Mouse (Mus musculus) limb, embryonic 14.5 days (tissue): Measurements from ENCODE around the gene Zfp658. TPM values are rescaled to one million over a fixed set of nuclear protein-coding genes. Genes with fewer than 3 reads are reported as not detected.

Experiments used
- ATAC-seq: fragments of 200-750 bp; cut with Nextera tagmentation; 2 replicates; pipeline ENCODE4 v1.8.0; 2017; ENCODE audit warnings: low read depth, moderate number of reproducible peaks, moderate TSS enrichment; ENCODE audit not compliant: low FRiP score
- DNase-seq: peaks from one replicate; pipeline ENCODE4 v3.0.0-alpha.2; 2015; ENCODE audit warnings: low spot score
- H3K27ac ChIP-seq: fragments of 300-500 bp; sonication (generic); replicated peaks from 2 replicates; pipeline ENCODE4 v1.5.1; 2014; ENCODE audit warnings: low read depth, mild to moderate bottlenecking, low read length, moderate library complexity, mixed read lengths
- H3K27me3 ChIP-seq: fragments of 300-500 bp; sonication (generic); 2 replicates; pipeline ENCODE4 v1.6.1; 2014; ENCODE audit warnings: low read length, mixed read lengths; ENCODE audit not compliant: control insufficient read depth, insufficient read depth
- H3K36me3 ChIP-seq: fragments of 300-500 bp; sonication (generic); 2 replicates; pipeline ENCODE4 v1.6.1; 2014; ENCODE audit warnings: mild to moderate bottlenecking, low read length, moderate library complexity, mixed read lengths; ENCODE audit not compliant: control insufficient read depth, insufficient read depth
- H3K4me1 ChIP-seq: fragments of 300-500 bp; sonication (generic); 2 replicates; pipeline ENCODE4 v1.6.1; 2014; ENCODE audit warnings: antibody characterized with exemption, low read length, mixed read lengths; ENCODE audit not compliant: control insufficient read depth, insufficient read depth
- H3K4me2 ChIP-seq: fragments of 300-500 bp; sonication (generic); replicated peaks from 2 replicates; pipeline ENCODE4 v1.6.1; 2014; ENCODE audit warnings: low read depth, mild to moderate bottlenecking, low read length, moderate library complexity; ENCODE audit not compliant: severe bottlenecking
- H3K4me3 ChIP-seq: fragments of 300-500 bp; sonication (generic); replicated peaks from 2 replicates; pipeline ENCODE4 v1.5.1; 2014; ENCODE audit warnings: low read length
- H3K9ac ChIP-seq: fragments of 300-500 bp; sonication (generic); 2 replicates; pipeline ENCODE4 v1.6.1; 2014; ENCODE audit warnings: mild to moderate bottlenecking, low read depth, low read length, moderate library complexity; ENCODE audit not compliant: severe bottlenecking
- H3K9me3 ChIP-seq: fragments of 300-500 bp; sonication (generic); 2 replicates; pipeline ENCODE4 v1.6.1; 2016; ENCODE audit warnings: low read length; ENCODE audit not compliant: control insufficient read depth
- POLR2A ChIP-seq: fragments of 200-500 bp; IDR thresholded peaks from 2 replicates; pipeline ENCODE4 v1.8.0; 2012; ENCODE audit warnings: inconsistent platforms, mild to moderate bottlenecking, moderate library complexity, borderline replicate concordance; ENCODE audit not compliant: insufficient read depth, insufficient read length; ENCODE audit errors: extremely low read depth
- WGBS: fragments of 180-500 bp; shearing (Covaris S2); extraction: QIAGEN DNeasy Blood & Tissue Kit; methylation state at CpG from one replicate; pipeline ENCODE4 v1.1.7; 2014; 5-methylcytosine and 5-hydroxymethylcytosine counted together
- polyA plus RNA-seq, 2 experiments: library from polyadenylated mRNA; depleted of rRNA in 1 of 2; stranded (reverse) in 1 of 2; unstranded in 1 of 2; fragments of >200 nt; fragmentation: Nextera tagmentation in 1 of 2; extraction: Ambion mirVana in 1 of 2; gene quantifications; 2 replicates each; pipeline versions ENCODE4 v1.2.1 to v1.2.3; 2012 to 2014

Zfp658 gene
- polyA plus RNA-seq, 2 experiments = 3.6 to 5.7 TPM

DNA sequence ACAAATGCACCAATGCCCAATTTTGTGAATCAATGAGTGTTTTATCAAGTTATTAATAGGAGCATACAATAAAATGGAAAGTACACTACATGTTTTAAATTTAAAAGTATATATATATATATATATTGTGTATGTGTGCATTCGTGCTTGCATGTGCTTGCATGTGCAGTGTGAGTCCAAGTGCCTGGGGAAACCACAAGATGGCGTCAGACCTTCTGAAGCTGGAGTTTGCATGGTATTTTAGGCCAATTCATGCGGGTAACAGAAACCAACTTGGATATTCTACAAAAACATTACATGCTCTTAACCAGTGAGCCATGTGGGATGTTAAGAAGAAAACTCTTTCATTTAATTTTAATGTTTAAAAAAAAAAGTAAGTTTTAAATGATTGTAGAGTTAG, 36.7 kb upstream of the Zfp658 start:
- TF ChIP-seq POLR2A = no peak
- no peaks in the 10 kb centered on the region for H3K4me1 ChIP-seq
- ATAC-seq = no peak
- H3K9me3 ChIP-seq = no peaks in the 10 kb centered on the region
- no peaks in the 10 kb centered on the region for H3K27me3 ChIP-seq
- no peak overlapping the region for H3K4me2 ChIP-seq
- no peak overlapping the region for H3K27ac ChIP-seq
- WGBS = 56% methylated on average over 3 of the region's 3 CpGs
- no peak overlapping the region for H3K9ac ChIP-seq
- no peak overlapping the region for H3K4me3 ChIP-seq
- no peak for DNase-seq
- H3K36me3 ChIP-seq = no peaks in the 10 kb centered on the region

DNA sequence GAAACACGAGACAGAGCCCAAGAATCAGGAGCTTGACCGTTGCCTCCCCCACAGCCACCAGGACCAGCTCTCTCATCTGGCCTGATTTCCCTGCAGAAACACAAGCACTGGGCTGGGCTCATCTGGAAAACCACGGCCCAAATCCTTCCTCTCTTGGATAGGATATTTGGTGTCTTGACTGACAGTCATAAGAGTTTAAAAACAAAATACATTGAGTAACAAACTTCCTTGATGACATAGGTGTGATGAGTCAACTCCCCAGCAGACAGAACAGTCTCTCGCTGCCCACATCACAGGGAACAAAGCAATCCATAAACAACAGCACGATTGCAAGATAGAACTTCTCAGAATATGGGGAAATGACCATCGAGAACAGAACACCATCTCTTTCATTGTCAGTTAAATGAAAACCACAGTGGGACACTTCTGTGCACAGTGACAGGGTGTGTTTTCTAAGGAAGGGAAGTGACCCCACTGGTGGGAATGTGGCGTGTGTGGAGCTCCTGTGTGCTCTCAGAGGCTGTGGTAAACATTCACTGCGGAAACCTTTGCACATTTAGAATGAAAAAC, 31.8 kb upstream of the Zfp658 start:
- ATAC-seq (no peak), DNase-seq (no peak)
- no peaks in the 10 kb centered on the region for H3K36me3 ChIP-seq
- no peaks in the 10 kb centered on the region for H3K9me3 ChIP-seq
- no peak overlapping the region for H3K9ac ChIP-seq
- no peak overlapping the region for H3K27ac ChIP-seq
- H3K4me1 ChIP-seq = no peaks in the 10 kb centered on the region
- no peak overlapping the region for H3K4me2 ChIP-seq
- no peak for TF ChIP-seq POLR2A
- no peaks in the 10 kb centered on the region for H3K27me3 ChIP-seq
- 79% methylated on average over 8 of the region's 8 CpGs for WGBS
- no peak overlapping the region for H3K4me3 ChIP-seq

DNA sequence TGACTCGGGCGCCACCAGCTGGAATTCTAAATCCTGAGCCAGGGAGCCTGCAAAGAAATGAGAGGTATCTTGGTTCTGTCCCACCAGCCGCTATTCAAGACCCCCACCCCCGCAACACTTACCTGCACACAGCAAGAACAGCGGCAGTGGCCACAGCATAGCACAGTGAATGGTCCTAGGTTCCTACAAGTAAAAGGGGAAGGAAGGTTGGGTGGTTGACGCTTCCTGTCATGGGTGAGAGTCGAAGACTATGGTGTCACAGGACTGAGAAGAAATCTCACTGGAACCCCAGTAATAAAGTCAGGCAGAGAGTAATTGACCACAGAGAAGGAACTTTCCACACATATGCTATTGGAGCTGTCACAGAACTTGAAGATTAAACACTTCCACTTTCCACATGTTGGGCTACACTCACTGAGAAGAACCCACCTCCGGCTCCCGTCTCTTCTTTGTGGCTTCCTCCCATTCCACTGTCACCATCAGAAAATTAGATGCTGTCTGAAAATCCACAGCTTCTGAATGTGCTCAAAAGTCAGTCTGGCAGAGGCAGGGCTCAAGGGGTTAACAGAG, 29.0 kb upstream of the Zfp658 start:
- Histone ChIP-seq H3K4me2 (no peak overlapping the region), H3K36me3 (no peaks in the 10 kb centered on the region), H3K9me3 (no peaks in the 10 kb centered on the region), H3K27me3 (no peaks in the 10 kb centered on the region), H3K27ac (no peak overlapping the region), H3K4me1 (no peaks in the 10 kb centered on the region), H3K9ac (no peak overlapping the region), H3K4me3 (no peak overlapping the region)
- ATAC-seq (no peak), DNase-seq (no peak)
- no peak for TF ChIP-seq POLR2A
- WGBS = 84% methylated on average over 9 of the region's 9 CpGs

DNA sequence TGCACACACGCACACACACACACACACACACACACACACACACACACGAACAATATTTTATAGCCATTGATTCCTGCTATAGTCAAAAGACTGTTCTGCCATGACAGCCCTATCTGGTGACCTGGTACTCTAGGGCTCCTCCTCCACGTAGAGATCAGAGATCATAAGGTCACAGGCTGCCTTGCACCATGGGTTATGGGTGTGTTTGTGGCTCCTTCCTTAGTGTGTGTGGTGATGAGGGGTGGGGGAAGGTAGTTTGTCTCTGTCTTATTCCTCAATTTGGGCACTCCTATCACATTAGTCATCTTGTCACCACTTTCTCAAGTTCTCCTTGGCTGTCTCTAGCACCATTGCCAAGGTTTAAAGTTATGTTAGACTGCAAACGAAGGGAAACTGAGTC, 23.5 kb upstream of the Zfp658 start:
- Histone ChIP-seq H3K9me3 (no peaks in the 10 kb centered on the region), H3K4me1 (no peaks in the 10 kb centered on the region), H3K9ac (no peak overlapping the region), H3K4me3 (no peak overlapping the region), H3K36me3 (no peaks in the 10 kb centered on the region), H3K27me3 (no peaks in the 10 kb centered on the region), H3K27ac (no peak overlapping the region), H3K4me2 (no peak overlapping the region)
- no peak for ATAC-seq
- WGBS = 52% methylated on average over 4 of the region's 4 CpGs
- TF ChIP-seq POLR2A = no peak
- DNase-seq = no peak

DNA sequence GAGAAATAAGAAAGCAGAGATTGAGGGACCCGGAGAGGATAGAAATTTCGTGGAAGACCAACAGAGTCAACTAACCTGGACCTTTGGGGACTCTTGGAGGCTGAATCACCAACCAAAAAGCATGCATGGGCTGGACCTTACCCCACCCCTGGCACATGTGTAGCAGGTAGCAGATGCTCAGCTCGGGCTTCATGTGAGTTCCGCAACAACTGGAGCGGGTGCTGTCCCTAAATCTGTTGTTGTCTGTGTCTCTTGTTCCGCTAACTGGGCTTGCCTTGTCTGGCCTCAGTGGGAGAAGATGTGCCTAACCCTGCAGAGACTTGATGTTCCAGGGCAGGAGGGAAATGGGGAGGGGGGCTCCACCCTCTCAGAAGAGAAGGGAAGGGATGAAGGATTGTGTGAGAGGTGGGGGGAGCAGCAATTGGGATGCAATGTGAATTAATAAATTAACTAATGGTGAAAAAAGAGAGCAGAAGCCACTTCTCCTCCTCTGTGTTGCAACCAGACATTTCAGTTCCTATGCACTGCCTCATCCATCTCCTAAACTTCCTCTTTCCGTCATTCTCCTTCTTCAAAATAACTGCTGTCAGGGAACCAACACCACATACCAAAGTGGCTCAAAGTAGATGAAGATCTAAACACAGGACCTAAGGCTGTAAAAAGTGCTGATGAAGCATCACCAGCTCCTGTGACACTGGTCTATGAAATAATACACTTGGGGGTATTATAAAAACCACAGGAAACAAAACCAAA, 17.7 kb upstream of the Zfp658 start, which contains the start of gene Cd33:
Gene Cd33, minus strand, starts transcription at position 204 of the 753 bp plus-strand sequence.
- Histone ChIP-seq H3K36me3 (no peaks in the 10 kb centered on the region), H3K27me3 (no peaks in the 10 kb centered on the region), H3K4me3 (no peak within 1 kb of the TSS), H3K9me3 (no peaks in the 10 kb centered on the region), H3K27ac (no peak within 1 kb of the TSS), H3K9ac (no peak within 1 kb of the TSS), H3K4me2 (no peak within 1 kb of the TSS), H3K4me1 (no peaks in the 10 kb centered on the region)
- ATAC-seq (no peak), DNase-seq (no peak)
- WGBS = 78% methylated on average over 7 of the region's 7 CpGs
- TF ChIP-seq POLR2A = no peak
